Mouse (Mus musculus) layer of hippocampus, adult 2 months (tissue): ENCODE data around the gene Chrna4. TPM values are rescaled to one million over a fixed set of nuclear protein-coding genes. Genes with fewer than 3 reads are reported as not detected.

Experiments
- DNase-seq, 2 experiments: peaks; one replicate each; pipeline ENCODE4 v3.0.0; 2022; ENCODE audit warnings: low spot score in 2 of 2
- H3K27ac ChIP-seq: fragments of 200-600 bp; 2 replicates; pipeline ENCODE4 v1.8.1; 2022
- H3K4me3 ChIP-seq: fragments of 200-600 bp; 2 replicates; pipeline ENCODE4 v1.8.1; 2022; ENCODE audit warnings: mild to moderate bottlenecking
- CTCF ChIP-seq: fragments of 200-600 bp; conservative IDR thresholded peaks from 2 replicates; pipeline ENCODE4 v1.8.1; 2022; ENCODE audit warnings: antibody characterized with exemption, mild to moderate bottlenecking, moderate library complexity
- long read RNA-seq, 2 experiments: library from polyadenylated mRNA; stranded (forward); transcript quantifications; one replicate each; pipeline ENCODE4 v2.0.0; 2021; ENCODE audit warnings: borderline mapping rate in 2 of 2
- total RNA-seq, 2 experiments: library from RNA; stranded (reverse); gene quantifications; 2 replicates each; pipeline ENCODE4 v1.2.3; 2021

Chrna4 gene
- 10 to 100 TPM; 14.1 to 15.7 TPM for total RNA-seq
- long read RNA-seq, experiment 1, full-length matches to known transcripts = 7 of 10 reads
- long read RNA-seq, experiment 1, partial matches to known transcripts = 1 of 10 reads
- long read RNA-seq, experiment 1, other reads (novel, unspliced or antisense) = 2 of 10 reads
- long read RNA-seq, experiment 2, full-length matches to known transcripts = 6 of 7 reads
- long read RNA-seq, experiment 2, partial matches to known transcripts = 0 of 7 reads
- long read RNA-seq, experiment 2, other reads (novel, unspliced or antisense) = 1 of 7 reads

DNA sequence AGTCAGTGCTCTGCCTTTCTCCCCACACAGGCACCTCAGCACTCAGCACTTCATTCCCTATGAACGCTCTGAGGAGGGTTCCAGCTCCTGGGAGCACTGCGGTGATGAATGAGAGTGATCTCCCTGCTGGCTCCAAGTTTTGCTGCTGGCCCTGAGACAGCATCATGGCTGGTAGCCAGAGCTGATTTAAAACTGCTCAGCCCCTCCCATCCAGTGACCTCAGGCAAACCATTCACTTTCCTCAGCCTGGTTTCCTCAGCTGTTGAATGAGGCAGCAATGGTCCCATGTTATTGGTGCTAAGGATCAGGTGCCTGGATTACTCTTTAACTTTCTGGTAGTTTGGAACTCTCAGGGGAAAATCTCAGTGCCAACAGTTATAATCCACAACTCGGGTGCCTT lies at the start of gene Chrna4:
Chrna4 (minus strand) TSS at position 110 of the 400 bp plus-strand sequence.
- no peak for TF ChIP-seq CTCF
- no peak for DNase-seq
- H3K4me3 ChIP-seq = no peak within 1 kb of the TSS
- no peak within 1 kb of the TSS for H3K27ac ChIP-seq

GRCm38 (mm10) chr2:181090123-181090522 lies 46.8 kb upstream of the Chrna4 start:
- TF ChIP-seq CTCF = no peak
- DNase-seq = no peak
- Histone ChIP-seq H3K27ac (no peak overlapping the region), H3K4me3 (no peak overlapping the region)

DNA sequence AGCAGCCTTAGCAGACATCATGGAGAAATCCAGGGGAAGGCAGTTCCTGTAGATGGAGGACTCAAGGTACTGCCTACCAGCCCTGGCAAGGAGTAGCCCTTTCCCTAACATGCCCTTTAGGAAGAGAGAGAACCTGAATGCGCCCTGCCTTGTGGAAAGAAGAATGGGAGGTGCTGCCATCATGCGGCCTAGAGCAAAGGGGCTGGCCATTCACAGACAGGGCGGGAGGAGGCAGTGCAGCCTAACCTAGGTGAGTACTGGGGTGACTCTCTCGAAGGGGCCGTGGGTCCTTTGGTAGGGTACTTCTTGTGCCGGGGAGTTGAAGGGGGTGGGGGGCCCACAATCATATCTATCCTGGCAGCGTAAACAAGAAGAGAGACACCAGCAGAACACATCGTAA lies 41.7 kb upstream of the Chrna4 start:
- peak; percentile 43 for TF ChIP-seq CTCF
- no peak for DNase-seq
- Histone ChIP-seq H3K27ac (no peak overlapping the region), H3K4me3 (no peak overlapping the region)

DNA sequence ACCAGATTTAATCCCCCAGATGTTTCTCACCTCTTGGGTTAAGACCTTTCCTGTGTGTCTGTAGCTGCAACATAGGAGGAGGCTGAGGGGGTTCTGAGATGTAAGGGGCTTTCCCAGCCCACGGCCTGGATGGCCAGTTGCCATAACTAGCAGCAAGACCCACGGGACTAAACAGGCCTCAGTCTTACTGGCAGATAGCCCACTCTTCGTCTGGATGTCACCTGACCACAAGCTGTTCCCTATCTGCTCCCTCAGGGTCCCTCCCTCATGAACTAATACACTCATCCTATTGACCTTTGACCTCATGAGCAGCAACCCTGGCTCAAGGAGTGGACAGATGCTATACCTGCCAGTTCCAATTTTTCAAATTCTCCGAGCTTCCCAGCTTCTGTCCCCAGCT lies 40.6 kb upstream of the Chrna4 start:
- no peak for TF ChIP-seq CTCF

GRCm38 (mm10) chr2:181080886-181081285 lies 37.5 kb upstream of the Chrna4 start:
- Histone ChIP-seq H3K27ac (peak overlapping the region; percentile 18; the same call in 1 of the 2 replicates), H3K4me3 (no peak overlapping the region)
- DNase-seq = no peak
- no peak for TF ChIP-seq CTCF

More for the DNA sequence above, 40.6 kb upstream of the Chrna4 start:
- DNase-seq = no peak
- H3K27ac ChIP-seq = no peak overlapping the region
- no peak overlapping the region for H3K4me3 ChIP-seq

DNA sequence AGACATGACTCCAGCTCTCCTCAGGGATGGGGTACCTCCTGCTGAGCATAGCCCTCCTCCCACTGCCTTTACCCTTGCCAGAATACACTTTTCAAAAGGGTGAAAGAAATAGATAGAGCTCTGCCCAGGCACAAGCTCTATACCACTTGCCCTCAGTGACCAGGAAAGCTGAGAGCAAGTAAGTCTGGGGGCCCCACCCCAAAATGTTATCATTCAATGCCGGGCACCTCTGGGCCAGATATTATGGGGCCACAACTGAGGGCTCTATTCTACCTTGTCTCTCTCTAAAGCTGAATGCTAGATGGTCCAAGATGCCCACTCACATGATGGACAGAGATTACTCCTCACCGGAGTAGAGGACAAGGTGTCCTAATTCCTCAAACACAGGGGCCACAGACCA lies 36.2 kb upstream of the Chrna4 start:
- DNase-seq = no peak
- no peak overlapping the region for H3K27ac ChIP-seq
- no peak overlapping the region for H3K4me3 ChIP-seq
- no peak for TF ChIP-seq CTCF

- Histone ChIP-seq H3K27ac (no peak overlapping the region), H3K4me3 (no peak overlapping the region)
- DNase-seq = no peak
- no peak for TF ChIP-seq CTCF
Measured at GRCm38 (mm10) chr2:181078908-181079307, 35.6 kb upstream of the Chrna4 start.

DNA sequence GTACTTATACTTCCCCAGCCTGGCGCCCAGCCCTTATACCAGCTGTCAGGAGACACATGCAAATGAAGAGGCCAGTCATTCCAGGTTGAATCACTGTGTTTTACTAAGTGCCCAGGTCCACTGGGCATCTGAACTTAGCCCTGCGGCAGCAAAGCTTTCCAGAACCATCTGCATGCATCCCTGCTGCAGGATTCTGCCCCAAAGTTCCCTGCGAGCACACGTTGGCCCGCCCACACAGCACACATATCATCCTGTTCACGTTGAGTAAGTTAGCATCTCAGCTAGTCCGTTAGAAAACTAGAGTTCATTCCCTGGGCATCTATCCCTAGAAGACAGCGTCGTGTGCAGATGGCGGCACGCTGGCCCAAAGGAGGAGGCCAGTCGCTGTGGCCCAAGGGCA lies 32.2 kb upstream of the Chrna4 start:
- Histone ChIP-seq H3K4me3 (no peak overlapping the region), H3K27ac (peak overlapping the region; percentile 25; the same call in 1 of the 2 replicates)
- TF ChIP-seq CTCF = no peak
- DNase-seq = no peak

GRCm38 (mm10) chr2:181072403-181072714 lies 29.0 kb upstream of the Chrna4 start:
- TF ChIP-seq CTCF = no peak; the same call in 1 of the 2 replicates
- Histone ChIP-seq H3K4me3 (no peak overlapping the region), H3K27ac (no peak overlapping the region)
- DNase-seq = no peak

GRCm38 (mm10) chr2:181071706-181072402 lies 28.5 kb upstream of the Chrna4 start:
- no peak overlapping the region for H3K4me3 ChIP-seq
- H3K27ac ChIP-seq = peak overlapping the region; percentile 40; the same call in 1 of the 2 replicates
- peak; percentile 84 to 90 for DNase-seq
- TF ChIP-seq CTCF = peak; percentile 98

GRCm38 (mm10) chr2:181070136-181070535 lies 26.8 kb upstream of the Chrna4 start:
- DNase-seq = peak; percentile 55 to 63
- TF ChIP-seq CTCF = no peak
- Histone ChIP-seq H3K27ac (peak overlapping the region; percentile 67), H3K4me3 (no peak overlapping the region)

- Histone ChIP-seq H3K27ac (peak overlapping the region; percentile 67), H3K4me3 (no peak overlapping the region)
- peak in 1 of 2 experiments; percentile 41 for DNase-seq
- no peak for TF ChIP-seq CTCF
Measured at GRCm38 (mm10) chr2:181068499-181068898, 25.2 kb upstream of the Chrna4 start.

DNA sequence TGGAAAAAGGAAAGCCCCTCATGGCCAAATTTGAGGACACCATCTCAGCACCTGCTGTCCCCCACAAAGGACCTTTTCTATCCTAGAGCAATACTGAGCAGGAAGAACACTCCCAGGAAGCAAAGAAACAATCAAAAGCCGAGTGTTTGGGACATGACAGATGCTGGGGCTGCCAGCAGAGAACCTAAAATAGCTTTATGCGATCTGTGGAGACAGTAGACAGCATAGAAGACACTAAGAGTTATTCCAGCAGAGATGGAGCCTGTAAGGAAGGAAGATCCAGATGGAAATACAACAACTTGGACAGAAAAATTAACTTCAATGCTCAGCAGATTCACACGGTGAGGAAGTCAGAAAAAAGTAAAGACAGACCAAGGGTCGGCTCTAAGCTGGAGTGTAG lies 22.5 kb upstream of the Chrna4 start:
- Histone ChIP-seq H3K27ac (0 out of 2 replicates have a peak overlapping the region, but pooled peaks have one; percentile 28), H3K4me3 (no peak overlapping the region)
- no peak for TF ChIP-seq CTCF
- DNase-seq = no peak

- peak; percentile 80 to 91 for DNase-seq
- no peak overlapping the region for H3K27ac ChIP-seq
- peak; percentile 92 for TF ChIP-seq CTCF
- H3K4me3 ChIP-seq = no peak overlapping the region
Measured at GRCm38 (mm10) chr2:181060127-181060526, 16.8 kb upstream of the Chrna4 start.
